Comparison of ENCODE assay signal across 34 mouse cellular contexts in genomic region chr5:150491573-150492173, GRCm38 (mm10). TPM values are rescaled to one million over a fixed set of nuclear protein-coding genes. Genes with fewer than 3 reads are reported as not detected.
"Had no signal": no experiment of that assay in that cellular context is flagged by ENCODE, and none has a peak within 500 bp of the region (broad histone marks: within the 10 kb centered on the region; RNA-seq: fewer than 3 reads in every experiment).

No protein-coding gene starts in this region.

RNA-seq across cellular contexts. Expression of gene Zar1l, which starts 26.3 kb away (rescaled TPM):
- total RNA-seq: left cerebral cortex, postnatal 4 days; liver, adult 2 months; megakaryocyte progenitor cell, adult 5-6 weeks; megakaryocyte, adult 5-6 weeks; megakaryocyte-erythroid progenitor cell, adult 5-6 weeks; midbrain, postnatal 0 days; monocyte, adult 5-6 weeks had no signal
- polyA plus RNA-seq: limb, embryonic 10.5 days; limb, embryonic 11.5 days; limb, embryonic 13.5 days; limb, embryonic 14.5 days; limb, embryonic 15.5 days; liver, adult 2 months; liver, embryonic 11.5 days; liver, embryonic 12.5 days; liver, embryonic 13.5 days; liver, embryonic 14.5 days; liver, embryonic 15.5 days; liver, embryonic 16.5 days; liver, postnatal 0 days; lung, adult 2 months; lung, embryonic 14.5 days; lung, embryonic 15.5 days; lung, embryonic 16.5 days; lung, postnatal 0 days; macrophage; midbrain, embryonic 10.5 days; midbrain, embryonic 11.5 days; midbrain, embryonic 12.5 days; midbrain, embryonic 13.5 days; midbrain, embryonic 14.5 days; midbrain, embryonic 15.5 days; midbrain, embryonic 16.5 days; midbrain, postnatal 0 days; neural tube, embryonic 11.5 days; neural tube, embryonic 12.5 days had no signal
